Mouse (Mus musculus): ENCODE data around the gene Cnga1.
"Not testable (repeated sequence)": the region's sequence is repeated elsewhere in the genome, so short reads cannot be mapped to it uniquely, and the experiment has no call there.

Cnga1 gene

GRCm38 (mm10) chr5:72640072-72640471 is 4.0 kb downstream of the Cnga1 start:
- no peak for DNase-seq (ENCODE audit: low read depth, low spot score)

- no peak for DNase-seq (ENCODE audit: low read depth, low spot score)
Observed at GRCm38 (mm10) chr5:72636576-72636975, 7.5 kb downstream of the Cnga1 start.

GRCm38 (mm10) chr5:72636122-72636521 is 8.0 kb downstream of the Cnga1 start:
- no peak for DNase-seq (ENCODE audit: low read depth, low spot score)

GRCm38 (mm10) chr5:72634791-72635271 is 9.2 kb downstream of the Cnga1 start:
- DNase-seq (ENCODE audit: low read depth, low spot score): no peak

GRCm38 (mm10) chr5:72630026-72630425 is 14.0 kb downstream of the Cnga1 start:
- DNase-seq (ENCODE audit: low read depth, low spot score): no peak

GRCm38 (mm10) chr5:72621022-72621421 is 23.1 kb downstream of the Cnga1 start:
- DNase-seq (ENCODE audit: low read depth, low spot score): no peak

GRCm38 (mm10) chr5:72617413-72617812 is 26.7 kb downstream of the Cnga1 start:
- no peak for DNase-seq (ENCODE audit: low read depth, low spot score)

- no peak for DNase-seq (ENCODE audit: low read depth, low spot score)
Observed at GRCm38 (mm10) chr5:72603138-72603537, 40.9 kb downstream of the Cnga1 start.

- DNase-seq (ENCODE audit: low read depth, low spot score): peak; percentile 30
Observed at GRCm38 (mm10) chr5:72601006-72601405, 43.1 kb downstream of the Cnga1 start.

- no peak for DNase-seq (ENCODE audit: low read depth, low spot score)
Observed at GRCm38 (mm10) chr5:72587192-72587681, 56.8 kb downstream of the Cnga1 start, which contains the start of gene Gm5868. TSS of gene Gm5868 (minus strand) at chr5:72587551.

- not testable (repeated sequence) for DNase-seq (ENCODE audit: low read depth, low spot score)
Observed at GRCm38 (mm10) chr5:72586667-72587191, 57.3 kb downstream of the Cnga1 start.

GRCm38 (mm10) chr5:72586122-72586521 is 58.0 kb downstream of the Cnga1 start:
- not testable (repeated sequence) for DNase-seq (ENCODE audit: low read depth, low spot score)

GRCm38 (mm10) chr5:72580970-72581332 is 63.1 kb downstream of the Cnga1 start, which contains the start of gene Zar1:
TSS of gene Zar1 (minus strand) at chr5:72581254.
- DNase-seq (ENCODE audit: low read depth, low spot score): not testable (repeated sequence)

- DNase-seq (ENCODE audit: low read depth, low spot score): not testable (repeated sequence)
Observed at GRCm38 (mm10) chr5:72580088-72580969, 63.7 kb downstream of the Cnga1 start.

GRCm38 (mm10) chr5:72579599-72579998 is 64.5 kb downstream of the Cnga1 start:
- DNase-seq (ENCODE audit: low read depth, low spot score): not testable (repeated sequence)

GRCm38 (mm10) chr5:72565621-72566020 is 78.5 kb downstream of the Cnga1 start:
- DNase-seq (ENCODE audit: low read depth, low spot score): no peak

GRCm38 (mm10) chr5:72563183-72563582 is 80.9 kb downstream of the Cnga1 start:
- DNase-seq (ENCODE audit: low read depth, low spot score): not testable (repeated sequence)

GRCm38 (mm10) chr5:72560976-72561628 is 83.0 kb downstream of the Cnga1 start:
- DNase-seq (ENCODE audit: low read depth, low spot score): no peak

GRCm38 (mm10) chr5:72559544-72560049 is 84.5 kb downstream of the Cnga1 start, which contains the start of gene Nfxl1:
TSS of gene Nfxl1 (minus strand) at chr5:72559684.
- peak; percentile 99 for DNase-seq (ENCODE audit: low read depth, low spot score)

GRCm38 (mm10) chr5:72558716-72559526 is 85.2 kb downstream of the Cnga1 start:
- no peak for DNase-seq (ENCODE audit: low read depth, low spot score)

- no peak for DNase-seq (ENCODE audit: low read depth, low spot score)
Observed at GRCm38 (mm10) chr5:72556245-72556644, 87.8 kb downstream of the Cnga1 start.

Data from retina, adult 2 months (tissue).